23 mouse cellular contexts compared by ENCODE assay signal in the genomic region with DNA sequence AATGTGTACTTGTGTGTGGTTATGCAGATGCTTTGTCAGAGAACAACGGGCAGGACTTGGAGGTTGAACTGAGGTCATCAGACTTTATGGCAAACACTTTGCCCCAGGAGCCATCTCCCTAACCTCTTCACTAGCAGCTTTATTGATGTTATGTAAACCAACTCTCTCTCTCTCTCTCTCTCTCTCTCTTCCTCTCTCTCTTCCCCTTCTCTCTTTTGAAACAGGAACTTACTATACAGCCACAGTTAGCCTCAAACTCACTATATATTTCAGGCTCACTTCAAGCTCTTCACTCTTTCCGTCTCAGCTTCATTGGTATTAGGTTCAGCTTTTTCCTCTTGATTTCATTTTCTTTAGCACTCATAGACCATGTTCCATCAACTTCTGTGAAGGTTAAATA. TPM values are rescaled to one million over a fixed set of nuclear protein-coding genes. Genes with fewer than 3 reads are reported as not detected.
DNase-seq lines count a peak whose midpoint lies in the region; ATAC-seq and TF ChIP-seq lines count a peak whose summit lies in the region.
"Had no signal": no experiment of that assay in that cellular context is flagged by ENCODE, and none has a peak within 500 bp of the region (broad histone marks: within the 10 kb centered on the region; RNA-seq: fewer than 3 reads in every experiment).

No protein-coding gene starts in this region.

- no peak overlapping the region for H3K4me2 ChIP-seq in hindbrain, embryonic 16.5 days (ENCODE audit: low read length)
- H3K4me2 ChIP-seq: embryonic facial prominence, embryonic 12.5 days; embryonic facial prominence, embryonic 15.5 days; hindbrain, embryonic 12.5 days; hindbrain, embryonic 15.5 days; intestine, embryonic 15.5 days had no signal

- no peak overlapping the region for H3K4me3 ChIP-seq in MEL (ENCODE audit: control insufficient read depth in 1 of 2, insufficient read depth in 1 of 2, low read depth in 2 of 2, low read length in 2 of 2)
- H3K4me3 ChIP-seq in hindbrain, embryonic 16.5 days (ENCODE audit: low read length): no peak overlapping the region
- H3K4me3 ChIP-seq: embryonic facial prominence, embryonic 12.5 days; embryonic facial prominence, embryonic 15.5 days; gastrocnemius, adult 2 months; heart, adult 2 months; heart, embryonic 10.5 days; hindbrain, embryonic 12.5 days; hindbrain, embryonic 15.5 days; intestine, embryonic 15.5 days had no signal

- H3K36me3 ChIP-seq in MEL (ENCODE audit: control insufficient read depth in 1 of 2, insufficient read depth in 2 of 2, low read length in 2 of 2): peaks cover 0 to 7% of the 10 kb centered on the region in 2 experiments; a peak in 2 of 4 replicates
- no peaks in the 10 kb centered on the region for H3K36me3 ChIP-seq in splenic B cell, adult 2 months (ENCODE audit: control insufficient read depth, insufficient read depth, low read length, poor library complexity, severe bottlenecking)
- H3K36me3 ChIP-seq in hindbrain, embryonic 16.5 days (ENCODE audit: control insufficient read depth, insufficient read depth, low read length): no peaks in the 10 kb centered on the region
- H3K36me3 ChIP-seq: embryonic facial prominence, embryonic 12.5 days; embryonic facial prominence, embryonic 15.5 days; heart, embryonic 10.5 days; hindbrain, embryonic 12.5 days; hindbrain, embryonic 15.5 days; intestine, embryonic 15.5 days had no signal

- no peak for TF ChIP-seq RAD21 in MEL (IDR thresholded peaks at IDR 0.05; ENCODE audit: low read depth, low read length)

- H3K9ac ChIP-seq in MEL (ENCODE audit: control insufficient read depth, low read depth, low read length, poor library complexity, severe bottlenecking): no peak overlapping the region
- H3K9ac ChIP-seq in hindbrain, embryonic 16.5 days (ENCODE audit: low read depth, low read length): no peak overlapping the region
- H3K9ac ChIP-seq: embryonic facial prominence, embryonic 12.5 days; embryonic facial prominence, embryonic 15.5 days; forebrain, postnatal 0 days; hindbrain, embryonic 12.5 days; hindbrain, embryonic 15.5 days; intestine, embryonic 15.5 days had no signal

- H3K27me3 ChIP-seq in MEL (ENCODE audit: control insufficient read depth in 1 of 2, insufficient read depth in 2 of 2, low read length in 2 of 2): peaks cover 0 to 1% of the 10 kb centered on the region in 2 experiments; a peak in 2 of 4 replicates
- H3K27me3 ChIP-seq in splenic B cell, adult 2 months (ENCODE audit: control insufficient read depth, insufficient read depth, low read length, poor library complexity, severe bottlenecking): no peaks in the 10 kb centered on the region
- no peaks in the 10 kb centered on the region for H3K27me3 ChIP-seq in hindbrain, embryonic 16.5 days (replicated peaks; ENCODE audit: control insufficient read depth, insufficient read depth, low read length)
- H3K27me3 ChIP-seq: embryonic facial prominence, embryonic 12.5 days; embryonic facial prominence, embryonic 15.5 days; hindbrain, embryonic 12.5 days; hindbrain, embryonic 15.5 days; intestine, embryonic 15.5 days had no signal

- H3K9me3 ChIP-seq in MEL (replicated peaks; ENCODE audit: insufficient read depth, low read length): no peaks in the 10 kb centered on the region
- H3K9me3 ChIP-seq in hindbrain, embryonic 16.5 days (ENCODE audit: control insufficient read depth, low read length): no peaks in the 10 kb centered on the region
- H3K9me3 ChIP-seq: embryonic facial prominence, embryonic 12.5 days; embryonic facial prominence, embryonic 15.5 days; heart, embryonic 10.5 days; hindbrain, embryonic 12.5 days; hindbrain, embryonic 15.5 days; intestine, embryonic 15.5 days had no signal

- H3K27ac ChIP-seq in MEL (ENCODE audit: control insufficient read depth, low read depth, low read length): no peak overlapping the region
- H3K27ac ChIP-seq in hindbrain, embryonic 16.5 days (ENCODE audit: low read depth, low read length): no peak overlapping the region
- H3K27ac ChIP-seq: embryonic facial prominence, embryonic 12.5 days; embryonic facial prominence, embryonic 15.5 days; gastrocnemius, adult 2 months; heart, adult 2 months; heart, embryonic 10.5 days; hindbrain, embryonic 12.5 days; hindbrain, embryonic 15.5 days; intestine, embryonic 15.5 days had no signal

- no peak for TF ChIP-seq POLR2A in MEL (IDR thresholded peaks at IDR 0.05; ENCODE audit: control insufficient read depth in 1 of 2, insufficient read depth in 1 of 2, low read depth in 1 of 2, low read length in 2 of 2, poor library complexity in 1 of 2)

- peak; percentile 78 for ATAC-seq in megakaryocyte, adult 5-6 weeks (ENCODE audit: poor library complexity, severe bottlenecking)
- ATAC-seq in hindbrain, embryonic 16.5 days: no peak
- ATAC-seq: forebrain, embryonic 14.5 days; forebrain, postnatal 0 days; intestine, embryonic 15.5 days; Patski had no signal

- TF ChIP-seq CTCF in MEL (IDR thresholded peaks at IDR 0.05 in 2 of 3, conservative IDR thresholded peaks at IDR 0.05 in 1 of 3; ENCODE audit: control insufficient read depth in 1 of 3, insufficient read depth in 1 of 3, low read depth in 2 of 3, low read length in 3 of 3, poor library complexity in 1 of 3, severe bottlenecking in 1 of 3): no peak

- TF ChIP-seq EP300 in MEL (IDR thresholded peaks at IDR 0.05; ENCODE audit: low read depth in 1 of 2, low read length in 2 of 2): no peak

- DNase-seq in 416B (ENCODE audit: low read depth) (peak; percentile 21), MEL (ENCODE audit: low read depth, low spot score) (no peak)
- peak; percentile 54 for DNase-seq in splenic B cell, adult 2 months (ENCODE audit: low read depth, low spot score)
- no peak for DNase-seq in left cerebral cortex, adult 11 months (ENCODE audit: low spot score)
- DNase-seq in urinary bladder, postnatal 10 days (ENCODE audit: low spot score): no peak
- DNase-seq: adrenal gland, postnatal 10 days; adrenal gland, postnatal 36 days; cerebellum, adult 2 months; cerebellum, postnatal 10 days; forebrain, postnatal 0 days; gastrocnemius, adult 2 months; gastrocnemius, postnatal 14 days; heart, adult 2 months had no signal

- no peaks in the 10 kb centered on the region for H3K79me2 ChIP-seq in MEL (ENCODE audit: control insufficient read depth, insufficient read depth, low read length, poor library complexity)

- 88% methylated on average over 2 of the region's 2 CpGs for WGBS in hindbrain, embryonic 16.5 days

- H3K4me1 ChIP-seq in MEL (ENCODE audit: control insufficient read depth in 1 of 2, insufficient read depth in 2 of 2, low read length in 2 of 2): peaks cover 0 to 5% of the 10 kb centered on the region in 2 experiments; a peak in 1 of 4 replicates
- no peaks in the 10 kb centered on the region for H3K4me1 ChIP-seq in hindbrain, embryonic 16.5 days (ENCODE audit: control insufficient read depth, insufficient read depth, low read depth, low read length)
- H3K4me1 ChIP-seq: embryonic facial prominence, embryonic 12.5 days; embryonic facial prominence, embryonic 15.5 days; heart, embryonic 10.5 days; hindbrain, embryonic 12.5 days; hindbrain, embryonic 15.5 days; intestine, embryonic 15.5 days had no signal

TF ChIP-seq in MEL, 35 proteins besides CTCF, POLR2A, EP300 and RAD21:
- TF ChIP-seq JUND (IDR thresholded peaks at IDR 0.05; ENCODE audit: low read depth, low read length): peak; percentile 90
- no peak for TF ChIP-seq POLR2AphosphoS5 (IDR thresholded peaks at IDR 0.05; ENCODE audit: borderline replicate concordance, low read depth, low read length)

RNA-seq across cellular contexts. Expression of a gene that starts 48.7 kb away (rescaled TPM):
- 56.2 and 58.3 TPM in 2 replicates for total RNA-seq in MEL (2012; rRNA removed)
- 10 to 100 TPM in 1 of 2 experiments, not detected in 1; 57.4 TPM for polyA plus RNA-seq in MEL (2012; ENCODE audit: insufficient read depth in 1 of 2, insufficient read length in 2 of 2, low read depth in 1 of 2, low replicate concordance in 2 of 2, missing spikeins in 1 of 2)
- total RNA-seq in megakaryocyte, adult 5-6 weeks (2015): 73.0 and 85.6 TPM in 2 replicates
- total RNA-seq in megakaryocyte, adult 5-6 weeks (2017): 75.7 and 78.5 TPM in 2 replicates
- polyA plus RNA-seq in hindbrain, embryonic 16.5 days (2015; fragmentation: Nextera tagmentation; extraction: Ambion mirVana): 30.8 and 31.4 TPM in 2 replicates

Comparison
In these comparisons a context has a peak if more than half of its experiments do, and no peak if none do; other contexts are left out.
1. DNase-seq: peak in 416B (single experiment) and splenic B cell, adult 2 months (single experiment); none in MEL (single experiment), left cerebral cortex, adult 11 months (single experiment) and urinary bladder, postnatal 10 days (single experiment).